Mouse (Mus musculus) WW6 (cell line): Measurements from ENCODE around the gene Pxylp1.

ENCODE experiments used
- DNase-seq: peaks from one replicate; pipeline ENCODE4 v3.0.0-alpha.2; 2013; ENCODE audit warnings: low read depth, low spot score

Pxylp1 gene

DNA sequence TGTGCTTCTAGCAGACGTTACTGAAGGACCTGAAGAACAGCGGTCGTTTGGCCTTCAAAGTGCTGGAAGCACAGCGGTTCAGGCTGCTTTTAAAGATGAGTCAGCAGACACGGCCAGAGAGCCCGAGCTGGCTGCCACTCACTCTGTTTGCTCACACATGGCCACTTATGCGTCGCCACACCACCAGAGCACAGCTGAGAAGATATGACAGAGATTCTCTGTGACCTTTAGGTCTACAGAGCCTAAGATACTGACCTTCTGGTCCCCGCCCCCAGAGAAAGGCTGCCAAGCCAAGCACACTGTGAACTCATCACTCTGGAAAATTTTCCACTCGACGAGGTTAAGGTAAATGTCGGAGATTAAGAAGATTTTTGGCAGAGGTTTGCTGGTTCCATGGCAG, 68.4 kb downstream of the Pxylp1 start:
- no peak for DNase-seq

DNA sequence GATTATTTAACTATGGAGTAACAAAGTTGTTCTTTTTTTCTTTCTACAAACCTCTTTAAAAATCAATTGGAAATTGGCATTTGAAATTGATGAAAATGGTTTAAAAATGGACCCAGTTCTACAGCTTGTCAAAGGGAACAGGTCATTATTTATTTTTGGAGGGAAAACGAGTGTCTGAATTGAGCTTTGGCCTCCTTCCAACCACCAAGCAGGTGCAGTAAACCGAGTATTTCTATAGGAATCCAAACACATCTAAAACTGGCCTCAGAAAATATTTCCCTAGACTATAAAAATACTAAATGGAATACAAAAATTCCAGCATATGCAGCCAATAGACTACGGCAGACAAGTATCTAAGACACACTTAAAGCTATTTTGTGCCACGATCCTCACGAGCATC, 68.9 kb downstream of the Pxylp1 start:
- DNase-seq: no peak

DNA sequence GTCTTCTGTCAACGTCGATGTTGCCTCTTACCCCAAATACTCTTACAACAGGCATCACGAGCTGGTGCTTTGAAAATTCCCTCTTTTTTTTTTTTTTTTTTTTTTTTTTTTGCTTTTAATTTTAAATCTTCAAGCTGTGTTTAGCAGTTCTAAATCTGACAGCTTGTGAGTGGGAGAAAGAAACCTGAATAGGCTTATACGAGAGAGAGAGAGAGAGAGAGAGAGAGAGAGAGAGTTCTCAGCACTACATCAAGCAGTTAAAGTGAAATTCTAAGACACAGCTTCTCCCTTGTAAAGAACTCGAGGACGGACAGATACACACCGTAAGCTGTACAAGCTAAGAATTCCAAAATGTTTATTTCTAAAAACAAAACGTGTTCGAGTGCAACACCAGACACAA, 69.5 kb downstream of the Pxylp1 start:
- DNase-seq: no peak

GRCm38 (mm10) chr9:96818822-96819481, 73.5 kb downstream of the Pxylp1 start:
- no peak for DNase-seq

DNA sequence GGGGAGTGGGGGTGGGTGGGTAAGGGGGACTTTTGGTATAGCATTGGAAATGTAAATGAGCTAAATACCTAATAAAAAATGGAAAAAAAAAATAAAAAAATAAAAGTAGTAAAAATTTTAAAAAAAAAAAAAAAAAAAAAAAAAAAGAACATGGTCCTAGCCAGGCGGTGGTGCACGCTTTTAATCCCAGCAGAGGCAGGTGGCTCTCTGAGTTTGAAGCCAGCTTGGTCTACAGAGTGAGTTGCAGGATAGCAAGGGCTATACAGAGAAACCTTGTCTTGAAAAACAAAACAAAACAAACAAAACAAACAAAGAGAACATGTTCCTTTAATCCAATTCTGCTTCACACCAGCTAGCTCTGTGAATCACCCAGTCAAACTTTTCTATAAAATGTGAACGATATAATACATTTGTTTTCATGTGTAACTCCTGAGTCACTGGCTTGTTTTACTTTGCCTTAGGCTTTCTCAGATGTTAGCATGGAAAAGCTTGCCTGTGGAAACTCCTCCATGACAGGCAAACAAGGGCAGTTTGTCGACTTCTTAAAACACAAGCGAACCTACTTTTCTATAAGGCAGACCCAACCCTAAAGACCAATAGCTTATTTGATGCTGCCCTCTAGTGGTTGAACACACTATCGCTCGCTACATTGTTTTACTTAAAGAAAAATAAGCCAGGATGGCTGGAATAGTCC, 74.2 kb downstream of the Pxylp1 start:
- DNase-seq: no peak

DNA sequence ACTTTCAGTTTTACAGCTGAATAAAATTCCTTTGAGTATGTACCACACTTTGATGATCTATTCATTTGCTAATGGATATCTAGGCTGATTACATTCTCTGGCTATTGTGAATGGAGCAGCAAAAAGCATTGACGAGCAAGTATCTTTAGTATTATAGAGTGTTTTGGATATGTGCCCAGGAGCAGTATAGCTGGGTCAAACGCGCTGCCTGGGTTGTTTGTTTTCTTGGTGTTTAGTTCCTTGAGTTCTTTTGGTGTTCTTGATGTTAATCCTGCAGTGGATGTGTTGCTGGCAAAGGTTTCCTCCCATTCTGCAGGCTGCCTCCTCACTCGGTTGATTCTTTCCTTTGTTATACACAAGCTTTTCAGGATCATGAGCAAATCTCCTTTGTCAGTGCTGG, 80.5 kb downstream of the Pxylp1 start:
- DNase-seq: no peak

DNA sequence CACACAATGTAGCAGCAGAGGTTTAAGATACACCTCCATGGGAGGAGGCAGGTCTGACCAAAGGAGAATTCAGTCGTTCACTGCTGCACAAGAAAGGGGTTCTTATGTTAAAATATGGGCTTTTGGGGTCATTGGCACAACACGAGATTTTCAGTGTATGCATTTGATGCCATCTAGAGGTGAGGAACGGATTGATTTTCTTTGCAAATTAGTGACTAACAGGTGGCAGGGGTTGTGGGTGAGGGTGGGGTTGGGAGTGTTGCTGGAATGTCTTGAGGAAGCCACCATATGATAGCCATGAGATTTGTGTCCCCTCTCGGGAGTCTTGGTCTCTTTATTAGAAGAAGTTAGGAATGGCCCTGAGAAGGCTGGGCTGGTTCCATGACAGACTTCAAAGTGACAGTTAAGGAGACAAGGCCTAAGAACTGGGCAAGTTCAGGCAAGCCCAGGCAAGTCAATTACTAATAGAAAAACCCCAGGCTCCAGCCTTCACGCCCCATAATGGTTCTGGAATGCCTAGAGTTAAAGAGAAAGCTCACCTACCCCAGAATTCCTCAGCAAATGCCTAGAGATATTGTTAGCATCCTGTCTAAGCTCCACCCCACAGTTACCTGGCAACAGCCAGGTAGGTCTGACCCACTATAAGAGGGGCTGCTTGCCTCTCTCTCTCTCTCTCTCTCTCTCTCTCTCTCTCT, 92.2 kb downstream of the Pxylp1 start:
- DNase-seq: no peak

- DNase-seq: no peak
Observed at GRCm38 (mm10) chr9:96797311-96797710, 95.2 kb downstream of the Pxylp1 start.

DNA sequence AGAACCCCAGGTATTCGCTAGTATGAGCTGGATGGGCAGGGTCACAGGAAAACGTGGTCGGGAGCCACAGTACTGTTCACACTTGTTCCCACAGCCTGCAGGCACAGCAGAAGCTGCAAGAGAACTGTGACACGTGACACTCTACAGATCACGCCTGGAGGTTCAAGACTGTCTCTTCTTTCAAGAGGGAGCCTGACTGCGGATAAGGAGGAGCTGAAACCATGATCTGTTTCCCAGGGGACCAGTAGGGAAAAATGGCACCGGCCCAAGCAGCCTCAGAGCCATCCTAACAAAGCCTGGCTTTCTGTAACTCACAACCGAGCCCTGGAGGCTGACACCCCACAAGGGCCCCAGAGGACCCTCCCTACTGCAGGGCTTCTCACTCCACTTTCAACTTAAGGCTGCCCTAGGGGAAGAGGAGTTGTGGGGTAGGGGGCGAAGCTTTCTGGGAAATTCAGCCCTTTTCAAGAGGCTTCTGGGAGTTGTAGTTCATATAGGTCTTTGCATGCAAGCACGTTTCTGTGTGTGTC, 97.0 kb downstream of the Pxylp1 start:
- no peak for DNase-seq

- DNase-seq: no peak
Observed at GRCm38 (mm10) chr9:96794601-96795000, 97.9 kb downstream of the Pxylp1 start.

DNA sequence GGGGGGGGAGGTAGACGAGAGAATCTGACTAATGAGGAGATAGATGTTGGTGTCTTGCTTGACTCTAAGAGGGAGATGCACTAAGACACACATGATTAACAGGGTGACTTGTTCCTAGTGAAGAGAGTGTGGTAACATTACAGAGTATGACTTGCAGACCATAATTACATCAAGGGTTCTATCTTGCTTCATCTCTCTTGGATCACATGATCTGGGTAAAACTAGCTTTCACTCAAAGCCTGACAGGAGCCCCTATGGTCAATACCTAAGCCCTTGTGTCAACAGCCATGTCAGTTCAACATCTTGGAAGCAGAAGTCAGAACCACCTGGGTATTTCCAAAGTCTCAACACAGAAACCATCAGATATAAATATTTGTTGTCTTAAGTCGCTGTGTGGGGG, 99.9 kb downstream of the Pxylp1 start:
- DNase-seq: no peak

DNA sequence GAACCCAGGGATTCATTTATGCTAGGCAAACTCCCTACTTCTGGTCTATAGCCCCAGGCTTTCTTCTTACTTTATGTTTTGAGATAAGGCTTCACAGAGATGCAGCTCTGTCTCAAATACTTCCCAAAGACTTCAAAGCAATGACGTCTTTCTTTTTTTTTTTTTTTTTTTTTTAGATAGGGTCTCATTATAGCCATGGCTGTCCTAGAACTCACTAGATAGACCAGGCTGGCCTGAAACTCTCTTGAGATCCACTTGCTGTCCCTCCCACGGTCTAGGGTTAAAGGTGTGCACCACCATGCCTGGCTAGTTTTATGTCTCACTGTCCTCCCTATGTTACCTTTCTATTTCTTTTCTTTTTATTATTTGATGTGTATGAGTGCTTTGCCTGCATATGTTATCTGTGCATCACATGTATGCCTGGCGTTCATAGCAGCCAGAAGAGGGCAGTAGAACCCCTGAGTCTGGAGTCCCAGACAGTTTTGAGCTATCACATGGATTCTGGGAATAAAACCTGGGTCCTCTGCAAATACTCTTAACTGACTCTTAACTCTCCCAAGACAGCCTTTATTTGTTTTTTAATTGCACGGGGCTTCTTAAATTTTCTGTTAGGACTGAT, 102.0 kb downstream of the Pxylp1 start:
- DNase-seq: no peak

- DNase-seq: no peak
Observed at GRCm38 (mm10) chr9:96789906-96790305, 102.6 kb downstream of the Pxylp1 start.

DNA sequence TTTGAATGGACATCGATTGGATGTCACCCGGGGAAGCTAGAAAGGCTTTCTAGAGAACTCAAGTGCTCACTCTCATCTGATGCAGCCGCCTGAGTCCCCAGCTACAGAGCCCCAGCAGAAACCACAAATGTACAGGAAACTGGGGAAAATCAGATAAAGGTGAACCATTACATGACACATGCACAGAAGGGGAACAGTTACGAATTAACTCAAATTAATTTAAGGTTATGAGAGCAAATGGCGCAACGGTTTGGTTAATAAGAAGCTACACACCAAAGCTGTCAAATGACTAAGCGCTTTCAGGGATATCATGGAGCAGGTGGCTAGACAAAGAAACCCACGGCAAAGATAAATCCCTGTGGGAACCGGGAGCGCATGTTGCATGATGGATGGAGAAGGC, 104.7 kb downstream of the Pxylp1 start:
- DNase-seq: no peak

DNA sequence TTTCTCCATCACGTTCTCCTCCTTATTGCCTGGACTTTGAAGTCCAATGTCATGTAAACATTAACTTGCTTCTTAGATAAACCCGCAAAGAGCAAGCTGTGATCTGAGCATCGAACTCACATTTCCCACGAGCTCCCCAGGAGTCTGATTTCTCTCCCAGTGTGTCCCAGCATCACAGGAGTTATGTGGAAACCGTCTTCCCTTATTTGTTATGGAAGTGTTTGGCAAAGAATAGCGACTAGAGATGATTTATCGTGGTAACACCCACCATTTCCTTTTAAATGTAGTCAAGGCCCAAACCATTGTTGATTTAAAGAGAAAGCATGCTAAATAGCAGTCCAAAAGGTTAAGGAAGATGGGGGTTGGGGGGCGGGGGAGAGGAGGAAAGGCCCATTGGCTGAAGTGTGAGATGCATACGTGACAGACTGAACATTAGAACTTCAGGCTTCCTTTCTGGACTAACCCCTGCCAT, 106.6 kb downstream of the Pxylp1 start:
- no peak for DNase-seq

DNA sequence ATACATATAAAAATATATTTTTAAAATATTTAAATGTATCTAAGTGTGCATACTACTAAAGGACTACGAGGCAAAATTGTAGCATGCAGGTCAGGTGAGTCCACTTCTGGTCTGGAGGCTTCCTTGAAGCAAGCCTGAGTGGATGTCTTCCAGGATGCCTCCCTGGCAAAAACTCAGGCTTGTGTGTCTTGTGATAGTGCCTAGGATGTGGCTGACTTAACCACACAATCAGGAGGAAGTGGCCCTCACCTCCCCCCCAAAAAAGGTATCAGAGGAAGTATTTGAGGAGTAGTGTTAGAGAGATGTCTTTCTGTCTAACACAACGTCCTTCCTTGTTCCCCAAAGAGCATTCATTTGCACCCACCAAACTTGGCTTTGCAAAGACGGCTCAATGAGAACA, 107.3 kb downstream of the Pxylp1 start:
- no peak for DNase-seq

GRCm38 (mm10) chr9:96783667-96784066, 108.8 kb downstream of the Pxylp1 start:
- DNase-seq: no peak

GRCm38 (mm10) chr9:96783258-96783657, 109.2 kb downstream of the Pxylp1 start:
- no peak for DNase-seq

DNA sequence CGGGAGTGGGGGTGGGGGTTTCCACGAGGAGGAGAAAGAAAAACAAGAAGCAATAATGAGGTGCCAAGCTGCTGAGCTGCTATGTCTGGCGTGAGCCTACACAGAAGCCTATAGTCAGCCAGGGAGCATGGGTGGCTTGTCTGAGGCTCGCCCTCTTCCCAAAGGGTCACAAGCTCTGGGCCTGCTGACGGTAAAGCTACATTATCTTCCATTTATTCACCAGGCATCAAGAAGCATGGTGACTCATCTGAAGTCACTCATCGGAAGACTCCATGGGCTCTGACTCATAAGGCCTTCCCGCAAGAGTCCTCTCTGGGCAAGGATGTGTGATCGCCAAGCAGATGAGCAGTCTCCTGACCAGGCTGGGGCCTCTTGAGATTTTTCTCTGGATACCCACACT, 110.4 kb downstream of the Pxylp1 start:
- DNase-seq: no peak
